Mouse (Mus musculus): Measurements from ENCODE around the gene Opn1sw. TPM values are rescaled to one million over a fixed set of nuclear protein-coding genes. Genes with fewer than 3 reads are reported as not detected.
"Not testable (repeated sequence)": the region's sequence is repeated elsewhere in the genome, so short reads cannot be mapped to it uniquely, and the experiment has no call there.

Opn1sw gene
- polyA plus RNA-seq, 1 experiment: 0.17 TPM

DNA sequence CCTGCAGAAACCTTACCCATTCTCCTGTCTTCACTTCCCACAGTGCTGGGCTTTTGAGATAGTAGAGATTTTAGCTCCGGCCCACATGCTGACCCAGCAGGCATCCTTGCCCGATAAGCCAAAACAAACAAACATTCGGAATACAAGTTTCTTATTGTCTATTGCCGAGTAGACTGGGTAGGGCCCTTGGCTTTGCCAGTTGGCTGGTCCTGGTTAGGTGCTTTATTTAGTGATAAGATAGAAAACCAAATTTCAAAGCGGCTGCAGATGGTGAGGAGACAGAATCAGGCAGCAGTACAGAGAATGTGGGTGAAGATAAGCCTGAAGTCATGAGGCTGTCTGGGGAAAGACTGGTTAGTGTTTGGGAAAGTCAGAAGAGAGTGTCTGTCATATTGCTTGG lies 35.5 kb downstream of the Opn1sw start:
- Histone ChIP-seq H3K4me2 (ENCODE audit: low read depth) (no peak overlapping the region), H3K36me3 (ENCODE audit: control insufficient read depth, insufficient read depth) (peaks cover 30% of the 10 kb centered on the region), H3K27me3 (ENCODE audit: control insufficient read depth, insufficient read depth, insufficient read length) (no peaks in the 10 kb centered on the region), H3ac (ENCODE audit: control insufficient read depth, insufficient read length) (no peak overlapping the region), H3K4me3 (no peak overlapping the region), H3K79me2 (ENCODE audit: control insufficient read depth, insufficient read depth) (peaks cover 98% of the 10 kb centered on the region)
- TF ChIP-seq POLR2AphosphoS2 (IDR thresholded peaks at IDR 0.05; ENCODE audit: insufficient read length, low read depth): no peak
- no peak for TF ChIP-seq TCF3 (IDR thresholded peaks at IDR 0.05; ENCODE audit: insufficient read length, low read depth)
- no peak for TF ChIP-seq MYOD1 (IDR thresholded peaks at IDR 0.05; ENCODE audit: control insufficient read depth in 1 of 3, insufficient read length in 2 of 3, low read depth in 2 of 3)
- no peak for TF ChIP-seq E2F4 (IDR thresholded peaks at IDR 0.05; ENCODE audit: insufficient read depth)
- no peak for TF ChIP-seq USF1 (IDR thresholded peaks at IDR 0.05; ENCODE audit: low read depth)
- TF ChIP-seq CEBPB (IDR thresholded peaks at IDR 0.05; ENCODE audit: insufficient read depth, poor library complexity, severe bottlenecking): no peak
- TF ChIP-seq TCF12 (IDR thresholded peaks at IDR 0.05; ENCODE audit: insufficient read depth, poor library complexity, severe bottlenecking): no peak
- TF ChIP-seq MYOG (IDR thresholded peaks at IDR 0.05; ENCODE audit: control insufficient read depth in 1 of 3, insufficient read depth in 1 of 3, insufficient read length in 2 of 3, low read depth in 2 of 3): no peak
- TF ChIP-seq REST (IDR thresholded peaks at IDR 0.05; ENCODE audit: insufficient read depth, insufficient read length): no peak
- no peak for TF ChIP-seq SRF (IDR thresholded peaks at IDR 0.05; ENCODE audit: control insufficient read depth, insufficient read length, low read depth)
- TF ChIP-seq MAX (IDR thresholded peaks at IDR 0.05; ENCODE audit: low read depth): no peak
- no peak for TF ChIP-seq POLR2A (IDR thresholded peaks at IDR 0.05; ENCODE audit: insufficient read length, low read depth)

DNA sequence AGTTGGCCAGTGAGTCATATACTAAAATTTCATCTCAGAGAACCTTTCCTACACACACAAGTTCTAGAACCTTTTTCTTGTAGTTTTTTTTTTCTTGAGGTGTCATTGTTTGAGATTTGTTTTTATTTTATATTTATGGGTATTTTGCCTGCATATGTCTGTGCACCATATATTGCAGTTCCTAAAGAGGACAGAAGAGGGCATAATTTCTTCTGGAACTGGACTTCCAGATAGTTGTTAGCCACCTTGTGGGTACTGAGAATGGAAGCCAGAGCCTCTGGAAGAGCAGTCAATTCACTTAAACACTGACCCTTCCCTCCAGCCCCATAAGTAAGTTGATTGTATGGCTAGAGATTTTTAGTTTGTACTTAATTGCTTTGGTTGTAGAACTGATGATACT lies 36.7 kb downstream of the Opn1sw start:
- TF ChIP-seq POLR2A (IDR thresholded peaks at IDR 0.05; ENCODE audit: insufficient read length, low read depth) (no peak), MAX (IDR thresholded peaks at IDR 0.05; ENCODE audit: low read depth) (no peak)
- Histone ChIP-seq H3K27me3 (ENCODE audit: control insufficient read depth, insufficient read depth, insufficient read length) (no peaks in the 10 kb centered on the region), H3K4me3 (no peak overlapping the region), H3K36me3 (ENCODE audit: control insufficient read depth, insufficient read depth) (peaks cover 18% of the 10 kb centered on the region), H3ac (ENCODE audit: control insufficient read depth, insufficient read length) (no peak overlapping the region), H3K79me2 (ENCODE audit: control insufficient read depth, insufficient read depth) (peaks cover 86% of the 10 kb centered on the region), H3K4me2 (ENCODE audit: low read depth) (peak overlapping the region; percentile 20)

DNA sequence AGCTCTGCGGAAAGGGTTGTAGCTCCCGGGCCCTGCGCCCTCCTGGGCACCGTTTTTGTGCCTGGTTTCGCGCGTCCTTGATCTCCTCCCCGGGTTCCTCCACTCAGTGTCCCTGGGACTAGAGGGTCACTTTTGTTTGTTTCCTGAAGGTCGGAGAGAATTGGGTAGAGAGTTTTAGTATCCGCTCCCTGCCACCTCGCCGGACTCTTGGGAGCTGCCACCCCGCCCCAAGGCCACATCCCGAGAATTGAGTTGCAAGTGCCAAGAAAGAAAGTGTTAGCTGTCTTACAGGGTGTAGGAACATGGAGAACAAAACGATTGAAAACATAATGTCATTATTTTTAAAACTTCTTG lies 39.9 kb downstream of the Opn1sw start:
- Histone ChIP-seq H3K79me2 (ENCODE audit: control insufficient read depth, insufficient read depth) (peaks cover 54% of the 10 kb centered on the region), H3K4me3 (peak overlapping the region; percentile 92), H3K27me3 (ENCODE audit: control insufficient read depth, insufficient read depth, insufficient read length) (no peaks in the 10 kb centered on the region), H3ac (ENCODE audit: control insufficient read depth, insufficient read length) (peak overlapping the region; percentile 36), H3K36me3 (ENCODE audit: control insufficient read depth, insufficient read depth) (no peaks in the 10 kb centered on the region), H3K4me2 (ENCODE audit: low read depth) (peak overlapping the region; percentile 81)
- TF ChIP-seq POLR2AphosphoS2 (IDR thresholded peaks at IDR 0.05; ENCODE audit: insufficient read length, low read depth) (no peak), MYOD1 (IDR thresholded peaks at IDR 0.05; ENCODE audit: control insufficient read depth in 1 of 3, insufficient read length in 2 of 3, low read depth in 2 of 3) (no peak), REST (IDR thresholded peaks at IDR 0.05; ENCODE audit: insufficient read depth, insufficient read length) (no peak), SRF (IDR thresholded peaks at IDR 0.05; ENCODE audit: control insufficient read depth, insufficient read length, low read depth) (no peak), CEBPB (IDR thresholded peaks at IDR 0.05; ENCODE audit: insufficient read depth, poor library complexity, severe bottlenecking) (no peak), MAX (IDR thresholded peaks at IDR 0.05; ENCODE audit: low read depth) (no peak), TCF3 (IDR thresholded peaks at IDR 0.05; ENCODE audit: insufficient read length, low read depth) (no peak), POLR2A (IDR thresholded peaks at IDR 0.05; ENCODE audit: insufficient read length, low read depth) (no peak), MYOG (IDR thresholded peaks at IDR 0.05; ENCODE audit: control insufficient read depth in 1 of 3, insufficient read depth in 1 of 3, insufficient read length in 2 of 3, low read depth in 2 of 3) (no peak), USF1 (IDR thresholded peaks at IDR 0.05; ENCODE audit: low read depth) (no peak)

DNA sequence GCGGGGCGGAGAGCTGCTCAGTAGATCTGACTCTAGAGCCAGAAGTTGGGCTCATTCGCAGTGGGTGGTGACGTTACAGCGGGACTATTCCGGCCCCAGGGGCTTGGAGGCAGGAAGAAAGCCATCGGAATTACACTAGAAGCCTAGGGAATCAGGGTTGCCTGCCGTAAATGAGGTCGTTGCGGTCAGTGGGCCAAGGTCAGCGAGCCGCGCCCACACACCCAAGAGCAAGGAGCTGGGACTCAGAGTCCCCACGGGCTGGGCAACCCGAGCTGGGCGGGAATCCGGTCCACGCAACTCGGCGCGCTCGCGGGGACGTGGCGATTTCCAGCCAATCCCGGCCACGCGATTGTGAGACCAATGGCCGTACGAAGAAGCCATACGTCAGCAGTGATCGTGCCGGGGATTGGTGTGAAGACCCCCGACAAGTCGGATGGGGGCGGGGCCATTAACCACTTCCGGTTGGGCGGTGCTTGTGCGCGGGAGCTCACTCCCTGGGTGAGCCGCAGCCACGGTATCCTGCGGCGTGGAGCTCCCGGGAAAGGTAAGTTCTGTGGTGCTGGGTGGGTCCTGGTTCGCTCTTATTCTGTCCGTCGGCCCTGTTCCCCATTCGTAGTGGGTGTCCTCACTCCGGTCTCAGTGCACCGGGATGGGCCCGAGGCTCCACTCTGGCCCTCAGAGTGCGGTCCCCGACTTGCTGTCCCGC lies 40.5 kb downstream of the Opn1sw start, which contains the start of gene Calu:
Calu (plus strand) TSS at position 405 of the 706 bp plus-strand sequence.
- peak; percentile 69 for TF ChIP-seq SRF (IDR thresholded peaks at IDR 0.05; ENCODE audit: control insufficient read depth, insufficient read length, low read depth)
- no peak for TF ChIP-seq USF1 (IDR thresholded peaks at IDR 0.05; ENCODE audit: low read depth)
- TF ChIP-seq MYOD1 (IDR thresholded peaks at IDR 0.05; ENCODE audit: control insufficient read depth in 1 of 3, insufficient read length in 2 of 3, low read depth in 2 of 3): no peak
- no peak for TF ChIP-seq TCF3 (IDR thresholded peaks at IDR 0.05; ENCODE audit: insufficient read length, low read depth)
- TF ChIP-seq POLR2AphosphoS2 (IDR thresholded peaks at IDR 0.05; ENCODE audit: insufficient read length, low read depth): peak; percentile 95
- TF ChIP-seq E2F4 (IDR thresholded peaks at IDR 0.05; ENCODE audit: insufficient read depth): peak; percentile 45
- TF ChIP-seq POLR2A (IDR thresholded peaks at IDR 0.05; ENCODE audit: insufficient read length, low read depth): peak; percentile 93
- peak within 1 kb of the TSS; percentile 96 for H3K4me2 ChIP-seq (ENCODE audit: low read depth)
- peak within 1 kb of the TSS; percentile 36 for H3ac ChIP-seq (ENCODE audit: control insufficient read depth, insufficient read length)

DNA sequence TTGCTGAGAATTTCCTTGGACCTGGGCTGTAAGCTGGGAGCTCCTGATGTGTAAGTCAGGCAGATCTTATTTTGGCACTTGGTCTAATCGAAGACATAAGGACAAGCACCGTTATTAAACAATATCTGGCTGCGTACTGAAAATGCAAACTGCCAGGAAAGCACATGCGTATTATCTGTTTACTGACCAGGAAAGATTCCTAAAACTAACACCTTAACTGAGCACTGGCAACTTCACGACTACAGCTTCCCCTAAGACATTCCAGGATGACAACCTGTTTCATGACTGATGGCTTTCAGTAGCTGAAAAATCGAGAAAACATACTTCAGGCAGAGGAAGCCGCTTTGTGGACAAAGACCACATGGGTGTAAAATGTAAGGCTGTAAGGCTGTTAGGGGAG lies 41.1 kb downstream of the Opn1sw start:
- no peak overlapping the region for H3ac ChIP-seq (ENCODE audit: control insufficient read depth, insufficient read length)
- H3K36me3 ChIP-seq (ENCODE audit: control insufficient read depth, insufficient read depth): no peaks in the 10 kb centered on the region
- H3K79me2 ChIP-seq (ENCODE audit: control insufficient read depth, insufficient read depth): peaks cover 42% of the 10 kb centered on the region
- peak overlapping the region; percentile 92 for H3K4me3 ChIP-seq
- peak overlapping the region; percentile 96 for H3K4me2 ChIP-seq (ENCODE audit: low read depth)
- no peak for TF ChIP-seq POLR2A (IDR thresholded peaks at IDR 0.05; ENCODE audit: insufficient read length, low read depth)
- TF ChIP-seq MAX (IDR thresholded peaks at IDR 0.05; ENCODE audit: low read depth): no peak
- TF ChIP-seq SRF (IDR thresholded peaks at IDR 0.05; ENCODE audit: control insufficient read depth, insufficient read length, low read depth): no peak
- no peak for TF ChIP-seq POLR2AphosphoS2 (IDR thresholded peaks at IDR 0.05; ENCODE audit: insufficient read length, low read depth)
- no peak for TF ChIP-seq MYOG (IDR thresholded peaks at IDR 0.05; ENCODE audit: control insufficient read depth in 1 of 3, insufficient read depth in 1 of 3, insufficient read length in 2 of 3, low read depth in 2 of 3)
- TF ChIP-seq REST (IDR thresholded peaks at IDR 0.05; ENCODE audit: insufficient read depth, insufficient read length): no peak
- no peak for TF ChIP-seq TCF3 (IDR thresholded peaks at IDR 0.05; ENCODE audit: insufficient read length, low read depth)
- TF ChIP-seq USF1 (IDR thresholded peaks at IDR 0.05; ENCODE audit: low read depth): no peak
- TF ChIP-seq CEBPB (IDR thresholded peaks at IDR 0.05; ENCODE audit: insufficient read depth, poor library complexity, severe bottlenecking): no peak
- no peak for TF ChIP-seq E2F4 (IDR thresholded peaks at IDR 0.05; ENCODE audit: insufficient read depth)
- no peak for TF ChIP-seq TCF12 (IDR thresholded peaks at IDR 0.05; ENCODE audit: insufficient read depth, poor library complexity, severe bottlenecking)
- TF ChIP-seq MYOD1 (IDR thresholded peaks at IDR 0.05; ENCODE audit: control insufficient read depth in 1 of 3, insufficient read length in 2 of 3, low read depth in 2 of 3): no peak
- no peaks in the 10 kb centered on the region for H3K27me3 ChIP-seq (ENCODE audit: control insufficient read depth, insufficient read depth, insufficient read length)

More for the DNA sequence above, 40.5 kb downstream of the Opn1sw start, which contains the start of gene Calu:
- H3K27me3 ChIP-seq (ENCODE audit: control insufficient read depth, insufficient read depth, insufficient read length): no peaks in the 10 kb centered on the region
- H3K36me3 ChIP-seq (ENCODE audit: control insufficient read depth, insufficient read depth): no peaks in the 10 kb centered on the region
- H3K4me3 ChIP-seq: peak within 1 kb of the TSS; percentile 92
- peaks cover 48% of the 10 kb centered on the region for H3K79me2 ChIP-seq (ENCODE audit: control insufficient read depth, insufficient read depth)

DNA sequence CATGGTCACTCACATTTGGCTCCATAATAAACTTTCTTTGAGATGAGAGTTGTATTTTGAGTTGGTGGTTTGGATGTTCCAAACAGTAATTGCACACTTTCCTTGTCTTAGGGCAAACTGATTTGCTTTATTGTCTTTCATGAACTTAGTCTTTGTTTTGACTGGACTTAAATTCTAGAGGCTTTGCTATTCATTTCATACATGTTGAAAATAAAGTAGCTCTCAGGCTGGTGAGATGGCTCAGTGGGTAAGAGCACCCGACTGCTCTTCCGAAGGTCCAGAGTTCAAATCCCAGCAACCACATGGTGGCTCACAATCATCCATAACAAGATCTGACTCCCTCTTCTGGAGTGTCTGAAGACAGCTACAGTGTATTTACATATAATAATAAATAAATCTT lies 41.8 kb downstream of the Opn1sw start:
- not testable (repeated sequence) for H3K4me2 ChIP-seq (ENCODE audit: low read depth); H3K36me3 ChIP-seq (ENCODE audit: control insufficient read depth, insufficient read depth); H3K27me3 ChIP-seq (ENCODE audit: control insufficient read depth, insufficient read depth, insufficient read length); H3K4me3 ChIP-seq; H3ac ChIP-seq (ENCODE audit: control insufficient read depth, insufficient read length)
- H3K79me2 ChIP-seq (ENCODE audit: control insufficient read depth, insufficient read depth): peaks cover 35% of the 10 kb centered on the region

All from myocyte (in vitro differentiated cells).